Comparison of ENCODE assay signal across 20 mouse cellular contexts in the genomic region with DNA sequence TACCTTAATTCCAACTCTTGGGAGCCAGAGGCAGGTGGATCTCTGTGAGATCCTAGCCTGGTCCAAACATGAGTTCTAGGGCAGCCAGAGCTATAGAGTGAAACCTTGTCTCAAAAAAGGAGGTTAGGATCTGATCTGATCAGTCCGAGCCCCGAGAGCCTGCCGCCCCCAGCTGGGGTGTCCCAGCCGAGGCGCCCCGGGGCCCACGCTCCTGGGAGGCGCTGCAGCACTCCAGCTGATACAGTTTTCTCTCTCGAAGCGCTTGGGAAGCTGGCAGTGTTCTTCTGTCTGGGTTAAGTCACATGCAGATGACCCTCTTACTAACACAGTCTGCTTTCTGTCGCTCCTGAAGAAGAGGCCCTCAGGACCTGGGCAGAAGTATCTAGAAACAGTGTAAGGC.
"Had no signal": no experiment of that assay in that cellular context is flagged by ENCODE, and none has a peak within 500 bp of the region (broad histone marks: within the 10 kb centered on the region; RNA-seq: fewer than 3 reads in every experiment).

No protein-coding gene starts in this region.

- H3K9me3 ChIP-seq: intestine, embryonic 15.5 days; limb, embryonic 10.5 days; limb, embryonic 13.5 days; liver, embryonic 13.5 days; midbrain, embryonic 12.5 days; midbrain, embryonic 15.5 days; neural tube, embryonic 13.5 days; stomach, embryonic 15.5 days had no signal

- DNase-seq: kidney, adult 18-20 months; kidney, adult 9 months; kidney, postnatal 14 days; layer of hippocampus, adult 9-11 months; liver; liver, embryonic 13.5 days; lung, embryonic 14.5 days; retina, postnatal 1 day; right cerebral cortex, postnatal 25 days; spleen, adult 18-20 months had no signal

- ATAC-seq: intestine, embryonic 15.5 days; lung, postnatal 0 days; midbrain, embryonic 15.5 days had no signal

- H3K4me3 ChIP-seq: intestine, embryonic 15.5 days; layer of hippocampus, adult 2 months; limb, embryonic 10.5 days; limb, embryonic 13.5 days; liver, embryonic 13.5 days; midbrain, embryonic 12.5 days; midbrain, embryonic 15.5 days; neural tube, embryonic 13.5 days; stomach, embryonic 15.5 days had no signal

- H3K27me3 ChIP-seq: intestine, embryonic 15.5 days; limb, embryonic 13.5 days; liver, embryonic 13.5 days; midbrain, embryonic 12.5 days; midbrain, embryonic 15.5 days; neural tube, embryonic 13.5 days; stomach, embryonic 15.5 days had no signal

- H3K27ac ChIP-seq: intestine, embryonic 15.5 days; layer of hippocampus, adult 2 months; limb, embryonic 10.5 days; limb, embryonic 13.5 days; liver, embryonic 13.5 days; macrophage; midbrain, embryonic 12.5 days; midbrain, embryonic 15.5 days; neural tube, embryonic 13.5 days; stomach, embryonic 15.5 days had no signal

- H3K4me1 ChIP-seq: intestine, embryonic 15.5 days; limb, embryonic 10.5 days; limb, embryonic 13.5 days; liver, embryonic 13.5 days; midbrain, embryonic 12.5 days; midbrain, embryonic 15.5 days; stomach, embryonic 15.5 days had no signal

- H3K9ac ChIP-seq: intestine, embryonic 15.5 days; limb, embryonic 13.5 days; liver, embryonic 13.5 days; lung, embryonic 14.5 days; midbrain, embryonic 12.5 days; midbrain, embryonic 15.5 days; neural tube, embryonic 13.5 days; stomach, embryonic 15.5 days had no signal

- H3K4me2 ChIP-seq: intestine, embryonic 15.5 days; limb, embryonic 13.5 days; liver, embryonic 13.5 days; lung, embryonic 14.5 days; midbrain, embryonic 12.5 days; midbrain, embryonic 15.5 days; neural tube, embryonic 13.5 days; stomach, embryonic 15.5 days had no signal
